Mouse (Mus musculus): ENCODE measurements around the gene Gm43191.

DNA sequence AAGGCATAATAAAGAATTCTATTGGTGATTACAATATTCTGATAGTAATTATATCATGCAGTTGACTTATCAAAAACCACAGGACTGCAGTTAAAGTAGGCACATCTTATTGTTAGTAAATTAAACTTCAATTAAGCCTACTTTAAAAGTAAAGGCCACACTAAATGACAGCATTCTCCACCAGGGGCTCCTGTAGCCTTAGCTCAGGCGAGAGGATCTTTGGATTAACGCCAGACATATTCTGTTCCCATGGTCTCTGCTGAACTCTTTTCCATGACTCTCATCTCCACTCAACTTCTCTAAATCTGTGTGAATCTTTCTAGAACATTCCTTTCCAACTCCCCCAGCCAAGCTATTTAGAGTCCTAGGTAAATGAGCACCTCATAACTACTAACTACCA lies 17.7 kb upstream of the Gm43191 start:
- TF ChIP-seq POLR2A (IDR thresholded peaks at IDR 0.05; ENCODE audit: low read depth, low read length) = no peak
- TF ChIP-seq CTCF (conservative IDR thresholded peaks at IDR 0.05; ENCODE audit: insufficient read depth, insufficient read length, low read depth, low read length) = 0 out of 2 replicates have a peak, but pooled peaks have one; percentile 1
